Mouse (Mus musculus) frontal cortex, adult (tissue): ENCODE results near the gene Gm17581.
"Not testable (repeated sequence)": the region's sequence is repeated elsewhere in the genome, so short reads cannot be mapped to it uniquely, and the experiment has no call there.

Source experiments
- ATAC-seq: cut with Nextera tagmentation; 2 replicates; pipeline ENCODE4 v1.9.2; 2017; ENCODE audit warnings: mild to moderate bottlenecking, moderate library complexity, mixed read lengths; ENCODE audit not compliant: low TSS enrichment

Gene Gm17581

DNA sequence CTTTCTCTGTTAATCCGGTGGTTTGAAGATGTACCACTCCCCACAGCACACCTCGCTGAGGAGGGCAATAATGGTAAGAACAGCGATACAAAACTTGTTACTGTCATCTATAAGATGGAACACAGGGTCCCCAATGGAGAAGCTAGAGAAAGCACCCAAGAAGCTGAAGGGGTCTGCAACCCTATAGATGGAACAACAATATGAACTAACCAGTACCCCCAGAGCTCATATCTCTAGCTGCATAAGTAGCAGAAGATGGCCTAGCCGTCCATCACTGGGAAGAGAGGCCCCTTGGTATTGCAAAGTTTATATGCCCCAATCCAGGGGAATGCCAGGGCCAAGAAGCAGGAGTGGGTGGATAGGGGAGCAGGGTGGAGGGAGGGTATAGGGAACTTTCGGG lies at the start of gene Gm17581:
Gene Gm17581 (minus strand): TSS at position 101 of the 400 bp plus-strand sequence.
- ATAC-seq, result not testable (repeated sequence)

- peak; percentile 81 for ATAC-seq
These were observed 48.9 kb upstream of the Gm17581 start for GRCm38 (mm10) chr2:155784534-155784933.

DNA sequence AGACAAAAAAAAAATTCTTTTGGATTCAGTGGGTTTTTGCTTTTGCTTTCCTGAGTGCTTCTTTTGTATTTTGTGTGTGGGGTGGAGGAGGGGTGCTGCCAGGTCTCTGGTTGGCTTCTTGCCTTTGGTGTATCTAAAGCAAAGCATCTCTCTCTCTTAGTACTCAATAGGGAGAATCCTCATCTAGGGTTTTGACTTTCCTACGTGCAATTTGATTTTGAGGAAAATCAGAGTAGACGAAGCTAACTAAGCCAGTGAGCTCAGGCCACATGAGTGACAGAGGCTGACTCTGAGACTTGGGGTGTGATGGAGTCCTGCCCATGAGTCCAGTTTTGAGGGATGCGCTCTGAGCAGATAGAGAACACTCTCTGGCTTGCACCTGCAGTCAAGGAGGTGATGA lies 43.8 kb upstream of the Gm17581 start:
- no peak for ATAC-seq

GRCm38 (mm10) chr2:155779066-155779465 lies 43.4 kb upstream of the Gm17581 start:
- no peak for ATAC-seq

DNA sequence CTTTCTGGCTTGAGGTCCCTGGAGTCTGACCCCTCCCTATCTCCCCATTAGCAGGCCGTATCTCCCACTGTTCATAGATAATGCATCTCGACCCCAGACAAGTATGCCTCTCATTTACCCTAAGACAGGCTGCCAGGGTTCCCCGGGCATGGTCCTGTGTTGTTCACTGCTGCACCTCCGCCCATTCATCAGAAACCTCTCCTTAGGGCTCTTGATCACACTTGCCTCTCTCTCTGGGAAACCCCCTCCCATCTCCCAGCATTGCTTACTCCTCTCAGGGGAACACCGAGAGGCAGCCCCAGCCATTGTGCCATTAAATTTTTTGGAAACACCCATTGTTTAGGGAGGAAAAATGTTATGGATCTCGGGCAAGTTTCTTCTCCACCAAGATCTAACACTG lies 42.3 kb upstream of the Gm17581 start:
- no peak for ATAC-seq

- ATAC-seq, result no peak
These were observed 42.0 kb upstream of the Gm17581 start for GRCm38 (mm10) chr2:155777688-155777985.

DNA sequence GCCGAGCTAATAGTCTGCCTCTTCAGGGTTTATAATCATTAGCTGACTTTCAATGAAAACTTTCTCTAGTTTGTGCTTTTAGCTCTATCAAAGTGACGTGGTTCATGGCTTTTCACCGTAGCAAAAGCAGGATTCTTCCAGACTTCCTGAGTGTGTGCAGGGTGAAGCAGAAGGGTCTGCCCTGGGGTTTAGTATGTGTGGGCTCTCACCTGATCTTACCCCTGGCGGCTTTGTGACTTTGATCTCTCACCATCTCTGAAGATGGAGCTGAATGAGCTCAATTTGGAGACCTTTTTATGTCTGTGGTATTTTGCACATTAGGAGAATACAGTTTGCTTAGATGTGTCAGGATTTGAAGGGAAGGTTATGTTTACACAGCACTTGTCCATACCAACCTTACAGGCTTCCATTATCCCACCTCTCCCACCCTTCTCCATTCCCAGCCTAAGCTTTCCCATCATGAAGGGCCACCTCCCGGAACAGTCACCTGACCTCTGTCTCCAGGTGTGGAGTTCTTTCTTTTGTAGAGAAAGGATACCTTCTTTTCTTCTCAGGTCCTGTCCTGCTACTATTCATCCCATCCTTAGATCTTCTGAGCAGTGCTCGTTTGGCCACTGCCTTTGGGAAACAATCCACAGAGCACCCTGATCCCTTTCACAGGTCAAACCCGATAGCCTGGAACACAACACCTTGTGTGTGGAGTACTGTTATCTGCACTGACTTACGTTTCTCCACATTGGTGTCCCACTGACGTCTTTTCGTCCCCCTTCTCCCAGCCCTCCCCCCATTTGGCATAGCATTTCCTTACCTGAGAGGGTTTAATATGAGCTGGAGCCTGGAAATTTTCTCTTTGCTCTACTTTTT lies 41.4 kb upstream of the Gm17581 start:
- no peak for ATAC-seq

- ATAC-seq, result peak; percentile 72
These were observed 40.1 kb upstream of the Gm17581 start for GRCm38 (mm10) chr2:155775685-155776263.

DNA sequence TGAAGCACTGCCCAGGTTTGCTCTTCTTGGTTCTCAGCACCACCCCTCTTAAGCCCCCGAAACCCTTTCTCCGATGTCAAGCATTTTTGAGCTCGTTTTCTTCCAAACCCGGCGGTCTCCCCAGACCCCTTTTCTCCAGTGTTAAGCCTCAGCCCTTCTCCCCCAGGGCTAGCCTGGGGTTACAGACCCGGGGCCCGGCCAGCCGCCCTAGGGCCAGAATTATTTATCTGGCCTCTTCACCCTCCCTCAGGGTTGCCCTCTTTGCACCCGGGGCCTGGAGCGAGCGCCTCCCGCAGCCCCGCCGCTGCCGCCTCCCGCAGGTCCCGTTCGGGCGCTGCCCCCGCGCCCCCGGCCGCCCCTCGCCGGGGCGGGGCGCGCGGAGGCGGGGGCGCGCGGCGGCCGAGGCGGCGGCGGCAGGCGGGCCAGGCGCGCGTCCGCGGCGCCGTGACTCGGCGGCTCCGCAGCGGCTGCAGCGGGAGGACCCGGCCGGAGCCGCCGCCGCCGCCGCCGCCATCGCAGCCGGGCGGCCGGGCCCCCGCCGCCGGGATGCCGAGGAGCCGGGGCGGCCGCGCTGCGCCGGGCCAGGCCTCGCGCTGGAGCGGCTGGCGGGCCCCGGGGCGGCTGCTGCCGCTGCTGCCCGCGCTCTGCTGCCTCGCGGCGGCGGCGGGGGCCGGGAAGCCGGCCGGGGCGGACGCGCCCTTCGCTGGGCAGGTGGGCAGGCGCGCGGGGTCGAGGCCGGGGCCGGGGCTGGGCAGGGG lies 39.4 kb upstream of the Gm17581 start, which contains the start of gene Mmp24:
Gene Mmp24 (plus strand): TSS at position 416 of the 758 bp plus-strand sequence.
- ATAC-seq, result peak; percentile 14; the same call in 1 of the 2 replicates

GRCm38 (mm10) chr2:155774261-155774926 lies 38.7 kb upstream of the Gm17581 start:
- ATAC-seq, result peak; percentile 15; the same call in 1 of the 2 replicates

- no peak for ATAC-seq
These were observed 38.0 kb upstream of the Gm17581 start for GRCm38 (mm10) chr2:155773664-155774063.

DNA sequence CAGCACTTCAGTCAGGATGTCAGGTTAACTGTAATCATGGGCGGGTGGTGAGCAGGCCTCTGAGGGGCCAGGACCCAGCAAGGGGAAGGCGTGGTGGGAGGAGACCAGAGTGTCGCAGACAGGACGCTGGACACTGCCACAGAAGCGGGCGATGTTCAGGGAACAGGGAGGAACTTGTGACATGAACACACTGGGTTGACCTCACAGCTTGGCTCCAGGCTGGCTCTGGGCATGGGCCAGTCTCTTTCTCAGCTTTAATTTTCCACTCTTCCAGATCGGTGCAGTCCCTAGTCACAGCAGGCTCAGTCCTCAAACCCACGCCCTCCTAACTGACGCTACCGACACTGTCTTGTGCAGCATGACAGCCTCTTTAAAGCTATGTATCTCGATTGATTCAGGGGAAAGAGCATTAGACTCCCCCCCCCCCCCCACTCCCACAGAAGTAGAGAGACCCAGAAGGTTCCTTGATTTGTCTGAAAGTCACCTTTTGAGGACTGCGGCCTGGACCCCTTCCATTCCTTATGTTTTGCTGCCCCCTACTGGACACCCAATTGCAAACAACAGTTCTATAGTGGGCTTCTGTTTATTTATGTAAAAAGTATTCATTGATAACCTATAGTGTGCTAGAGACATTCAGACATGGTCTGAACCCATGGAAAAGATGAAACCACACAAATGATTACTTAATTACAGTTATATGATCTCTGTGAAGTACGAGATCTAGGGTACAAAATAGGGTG lies 29.2 kb upstream of the Gm17581 start:
- peak; percentile 50; the same call in 1 of the 2 replicates for ATAC-seq

DNA sequence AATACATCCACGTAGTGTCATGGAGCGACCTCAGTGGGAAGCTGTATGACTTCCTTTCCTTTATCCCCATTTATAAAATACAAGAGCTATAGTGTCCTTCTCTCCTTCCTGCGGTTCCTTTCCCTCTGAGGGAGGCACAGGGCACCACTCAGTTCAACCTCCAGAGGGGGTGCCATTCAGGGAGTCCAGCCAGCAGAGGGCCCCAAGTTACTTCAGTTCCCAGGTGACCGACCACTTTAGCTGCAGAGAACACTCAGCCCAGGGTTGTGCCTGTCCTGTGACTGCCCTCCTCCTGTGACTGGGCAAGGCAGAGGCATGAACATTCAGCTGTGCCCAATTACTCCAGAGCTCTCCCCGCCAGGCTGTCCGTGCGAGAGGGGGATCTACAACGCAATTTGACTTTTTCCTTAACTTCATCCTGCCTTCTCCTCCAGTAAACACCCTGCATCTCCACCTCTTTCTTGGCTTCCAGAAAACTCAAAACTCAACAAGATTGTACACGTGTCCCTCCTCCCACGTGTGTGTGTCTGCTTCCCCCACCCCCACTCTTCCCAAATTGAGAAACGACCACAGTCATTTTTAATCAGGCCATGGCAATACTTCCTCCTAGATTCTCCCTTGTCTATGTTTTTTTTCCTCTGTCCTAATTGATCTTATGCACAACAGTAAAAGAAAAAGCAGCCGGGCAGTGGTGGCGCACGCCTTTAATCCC lies 21.3 kb upstream of the Gm17581 start:
- no peak for ATAC-seq

GRCm38 (mm10) chr2:155755746-155756145 lies 20.1 kb upstream of the Gm17581 start:
- no peak for ATAC-seq

DNA sequence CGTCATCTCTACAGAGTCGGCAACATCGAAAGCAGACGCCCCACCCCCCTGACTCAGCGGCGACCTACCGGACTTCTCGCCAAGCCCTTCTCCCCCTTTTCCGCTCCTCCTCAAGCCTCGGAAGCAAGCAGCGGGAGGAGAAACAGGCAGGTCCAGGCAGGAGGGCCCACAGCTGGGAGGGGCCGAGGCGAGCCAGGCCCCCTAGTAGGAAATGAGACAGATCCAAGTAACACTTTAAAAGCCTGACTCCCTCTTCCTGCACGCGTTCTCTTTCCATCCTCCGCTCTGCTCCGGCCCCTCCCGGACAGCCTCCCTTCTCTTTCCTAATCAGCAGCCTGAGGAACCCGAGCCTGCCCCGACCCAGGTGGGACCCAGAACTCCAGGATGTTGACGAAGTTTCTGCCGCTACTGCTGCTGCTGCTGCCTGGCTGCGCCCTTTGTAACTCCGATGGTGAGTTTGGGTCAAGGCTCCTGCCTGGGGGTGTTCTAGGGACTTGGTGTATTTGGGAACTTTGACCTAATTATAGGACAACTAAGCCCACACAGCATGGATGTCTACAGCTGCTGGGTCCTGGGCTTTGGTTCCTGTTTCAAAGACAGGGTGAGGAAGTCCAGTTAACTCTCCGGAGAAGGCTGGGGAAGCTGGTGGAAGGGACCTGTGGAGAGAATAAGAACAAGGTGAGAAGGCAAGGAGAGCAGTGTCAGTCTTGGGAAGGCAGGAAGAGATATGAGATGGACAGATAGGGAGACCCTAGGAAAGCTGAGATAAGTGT lies 15.5 kb upstream of the Gm17581 start, which contains the start of gene Procr:
Gene Procr (plus strand): TSS at position 104 of the 773 bp plus-strand sequence.
- no peak; the same call in 1 of the 2 replicates for ATAC-seq

DNA sequence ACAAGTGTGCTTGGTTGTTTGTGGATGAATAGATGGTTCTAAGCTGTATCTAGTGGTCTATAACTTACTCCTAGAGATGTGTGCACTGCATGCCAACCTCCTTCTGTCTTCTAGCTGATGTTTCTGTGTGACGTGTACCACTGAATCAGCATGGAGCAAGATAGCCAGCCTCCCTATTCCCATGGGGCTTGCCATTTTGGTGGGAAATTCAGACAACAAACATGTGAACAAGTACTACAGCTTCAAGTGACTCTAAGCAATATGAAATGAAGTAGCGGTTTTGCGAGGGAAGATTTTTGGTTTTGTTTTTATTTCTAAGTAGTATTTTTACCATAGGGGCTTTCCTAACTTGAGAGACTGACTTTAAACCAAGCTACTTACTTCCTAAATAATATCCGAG lies 13.7 kb upstream of the Gm17581 start:
- no peak for ATAC-seq

- peak; percentile 59 for ATAC-seq
These were observed 9.8 kb upstream of the Gm17581 start for GRCm38 (mm10) chr2:155745487-155745886.

DNA sequence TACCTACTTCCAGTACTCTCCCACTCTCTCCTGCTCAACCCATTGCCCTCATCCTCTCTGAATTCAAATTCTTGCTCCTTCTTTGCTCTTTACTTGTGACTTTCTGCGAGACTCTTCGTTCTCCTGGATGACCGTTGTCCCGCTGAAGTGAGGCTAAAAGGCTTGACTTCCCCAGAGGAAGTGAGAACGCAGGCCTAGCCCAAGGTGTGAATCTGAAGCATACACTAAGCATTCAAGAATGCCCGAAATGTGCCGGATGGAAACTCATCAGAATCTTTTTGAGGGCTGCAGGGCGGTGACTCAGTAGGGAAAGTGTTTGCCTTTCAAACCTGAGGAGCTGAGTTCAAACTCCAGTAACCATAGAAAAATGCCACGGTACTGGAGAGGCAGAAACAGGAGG lies 7.7 kb upstream of the Gm17581 start:
- no peak for ATAC-seq

DNA sequence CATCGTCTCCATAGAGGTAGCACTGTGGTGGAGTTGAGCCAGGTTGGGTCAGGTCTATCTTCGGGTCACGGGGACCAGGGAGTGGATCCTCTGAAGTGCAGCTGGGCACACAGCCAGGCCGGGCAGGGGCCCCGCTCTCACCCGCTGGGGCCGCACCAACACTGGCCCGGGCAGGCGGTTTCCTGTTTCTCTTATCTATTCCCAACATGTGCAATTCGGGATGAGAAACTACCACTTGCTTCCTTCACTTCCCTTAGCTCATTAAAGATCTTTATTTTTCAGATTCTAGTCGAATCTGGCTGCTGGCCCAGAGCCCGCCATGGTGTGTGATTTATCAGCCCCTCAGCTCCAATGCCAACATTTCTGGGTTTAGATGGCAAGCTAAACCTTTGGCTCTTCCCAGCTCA lies 7.3 kb upstream of the Gm17581 start:
- no peak for ATAC-seq

DNA sequence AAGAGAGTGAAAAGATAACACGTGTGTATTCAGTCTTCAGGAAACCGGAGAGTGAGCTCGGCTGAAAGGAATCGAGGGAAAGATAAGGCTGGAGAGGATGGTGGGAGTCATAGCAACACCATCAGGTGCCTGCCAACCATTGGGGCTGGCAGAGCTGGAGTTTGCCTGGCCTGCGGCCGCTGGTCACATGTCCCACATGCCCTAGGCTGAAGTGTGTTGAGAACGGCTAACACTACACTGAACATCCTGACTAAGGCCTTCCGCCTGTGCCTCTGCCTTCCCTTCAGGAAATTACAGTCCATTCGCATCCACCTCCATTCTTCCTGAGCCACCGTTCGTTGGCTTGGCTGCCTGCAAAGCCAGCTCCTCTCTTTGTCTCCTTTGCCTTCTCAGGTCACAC lies 6.5 kb upstream of the Gm17581 start:
- no peak for ATAC-seq
